11 mouse cellular contexts compared by ENCODE assay signal in the genomic region with DNA sequence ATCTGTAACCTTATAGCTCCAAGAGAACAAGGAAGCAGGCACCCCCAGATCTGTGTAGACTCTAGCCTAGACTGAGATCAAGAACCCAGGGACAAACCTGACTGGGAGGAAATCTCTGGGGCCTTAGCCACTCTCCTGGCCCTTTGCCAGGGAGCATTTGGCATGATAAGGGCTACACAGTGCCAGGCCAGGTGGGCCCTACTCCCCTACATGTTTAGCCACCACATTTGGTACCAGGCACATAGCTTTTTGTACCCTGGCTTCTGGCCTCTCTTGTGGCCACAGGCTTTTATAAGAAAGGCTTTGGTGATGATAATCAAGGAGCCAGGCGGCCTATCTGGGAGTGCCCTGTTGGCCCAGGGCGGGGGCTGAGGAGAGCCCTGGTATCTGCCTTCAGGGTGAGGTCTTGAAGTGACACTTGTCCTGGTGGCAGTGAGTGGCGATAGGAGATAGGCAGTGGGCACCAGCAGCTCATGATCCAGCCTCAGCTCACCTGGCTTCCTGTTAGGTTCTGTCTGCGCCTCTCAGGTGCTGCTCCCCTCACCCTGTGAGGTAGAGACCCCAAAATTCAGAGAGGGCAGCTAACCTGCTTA. TPM values are rescaled to one million over a fixed set of nuclear protein-coding genes. Genes with fewer than 3 reads are reported as not detected.
A peak's percentile ranks its signal among the peaks of the same experiment; 100 is the strongest.
DNase-seq lines count a peak whose midpoint lies in the region; ATAC-seq lines count a peak whose summit lies in the region.
"Had no signal": no experiment of that assay in that cellular context is flagged by ENCODE, and none has a peak within 500 bp of the region (broad histone marks: within the 10 kb centered on the region; RNA-seq: fewer than 3 reads in every experiment).

No protein-coding gene starts in this region.

- H3K4me3 ChIP-seq in midbrain, embryonic 10.5 days = no peak overlapping the region
- H3K4me3 ChIP-seq in midbrain, embryonic 16.5 days (ENCODE audit: low read depth, low read length) = no peak overlapping the region
- no peak overlapping the region for H3K4me3 ChIP-seq in limb, embryonic 11.5 days (ENCODE audit: low read depth, low read length)
- H3K4me3 ChIP-seq in stomach, embryonic 15.5 days (replicated peaks) = no peak overlapping the region
- H3K4me3 ChIP-seq: hindbrain, embryonic 15.5 days had no signal

- H3K4me1 ChIP-seq in midbrain, embryonic 10.5 days = peaks cover 64% of the 10 kb centered on the region
- peaks cover 6% of the 10 kb centered on the region for H3K4me1 ChIP-seq in midbrain, embryonic 16.5 days (ENCODE audit: control insufficient read depth, insufficient read depth, low read length)
- H3K4me1 ChIP-seq in limb, embryonic 11.5 days (ENCODE audit: control insufficient read depth, insufficient read depth, low read length) = peaks cover 19% of the 10 kb centered on the region
- H3K4me1 ChIP-seq in stomach, embryonic 15.5 days = peaks cover 58% of the 10 kb centered on the region

- no peak overlapping the region for H3K4me2 ChIP-seq in midbrain, embryonic 16.5 days (ENCODE audit: low read length)
- no peak overlapping the region for H3K4me2 ChIP-seq in limb, embryonic 11.5 days (ENCODE audit: low read depth, severe bottlenecking)
- no peak overlapping the region for H3K4me2 ChIP-seq in stomach, embryonic 15.5 days
- H3K4me2 ChIP-seq: hindbrain, embryonic 15.5 days had no signal

- no peaks in the 10 kb centered on the region for H3K27me3 ChIP-seq in midbrain, embryonic 10.5 days (ENCODE audit: low read depth, poor library complexity, severe bottlenecking)
- no peaks in the 10 kb centered on the region for H3K27me3 ChIP-seq in midbrain, embryonic 16.5 days (ENCODE audit: control insufficient read depth, insufficient read depth, low read depth, low read length)
- H3K27me3 ChIP-seq in limb, embryonic 11.5 days (ENCODE audit: control insufficient read depth, insufficient read depth, low read length) = no peaks in the 10 kb centered on the region
- no peaks in the 10 kb centered on the region for H3K27me3 ChIP-seq in stomach, embryonic 15.5 days (replicated peaks)
- H3K27me3 ChIP-seq: hindbrain, embryonic 15.5 days had no signal

- 85% methylated on average over 4 of the region's 4 CpGs for WGBS in midbrain, embryonic 10.5 days
- 86% methylated on average over 4 of the region's 4 CpGs for WGBS in midbrain, embryonic 16.5 days
- 78% methylated on average over 4 of the region's 4 CpGs for WGBS in limb, embryonic 11.5 days
- WGBS in stomach, embryonic 15.5 days = 84% methylated on average over 4 of the region's 4 CpGs

- no peaks in the 10 kb centered on the region for H3K9me3 ChIP-seq in midbrain, embryonic 10.5 days (replicated peaks)
- no peaks in the 10 kb centered on the region for H3K9me3 ChIP-seq in midbrain, embryonic 16.5 days (replicated peaks; ENCODE audit: control insufficient read depth, low read length, poor library complexity, severe bottlenecking)
- H3K9me3 ChIP-seq in limb, embryonic 11.5 days (ENCODE audit: control insufficient read depth, low read length) = no peaks in the 10 kb centered on the region
- no peaks in the 10 kb centered on the region for H3K9me3 ChIP-seq in stomach, embryonic 15.5 days
- H3K9me3 ChIP-seq: hindbrain, embryonic 15.5 days had no signal

- no peaks in the 10 kb centered on the region for H3K36me3 ChIP-seq in midbrain, embryonic 10.5 days
- H3K36me3 ChIP-seq in midbrain, embryonic 16.5 days (ENCODE audit: control insufficient read depth, insufficient read depth, low read length) = no peaks in the 10 kb centered on the region
- no peaks in the 10 kb centered on the region for H3K36me3 ChIP-seq in limb, embryonic 11.5 days (ENCODE audit: control insufficient read depth, insufficient read depth, low read length)
- no peaks in the 10 kb centered on the region for H3K36me3 ChIP-seq in stomach, embryonic 15.5 days
- H3K36me3 ChIP-seq: hindbrain, embryonic 15.5 days had no signal

- no peak overlapping the region for H3K9ac ChIP-seq in midbrain, embryonic 16.5 days (ENCODE audit: low read depth, low read length)
- 0 out of 2 replicates have a peak overlapping the region, but pooled peaks have one; percentile 27 for H3K9ac ChIP-seq in limb, embryonic 11.5 days (ENCODE audit: low read length)
- H3K9ac ChIP-seq in stomach, embryonic 15.5 days = 0 out of 2 replicates have a peak overlapping the region, but pooled peaks have one; percentile 7
- H3K9ac ChIP-seq: hindbrain, embryonic 15.5 days had no signal

- no peak for ATAC-seq in midbrain, embryonic 16.5 days
- ATAC-seq in limb, embryonic 11.5 days (ENCODE audit: insufficient number of reproducible peaks, low FRiP score, low TSS enrichment, low read depth) = no peak
- ATAC-seq in stomach, embryonic 15.5 days (ENCODE audit: insufficient read depth, low FRiP score, low read depth) = peak; percentile 71; the same call in 1 of the 2 replicates

- peak; percentile 60 to 66 for DNase-seq in cerebellum, postnatal 14 days
- DNase-seq in cerebellum, adult 9-10 months = no peak
- DNase-seq in midbrain, embryonic 10.5 days (ENCODE audit: low spot score) = no peak
- no peak for DNase-seq in limb, embryonic 11.5 days (ENCODE audit: low spot score)
- DNase-seq in T-cell, adult 2 months (ENCODE audit: low spot score) = no peak
- no peak for DNase-seq in embryo, embryonic 10 days (ENCODE audit: low spot score)
- DNase-seq: embryo, embryonic 11 days; right cerebral cortex, postnatal 4 days had no signal

- H3K27ac ChIP-seq in midbrain, embryonic 10.5 days (replicated peaks) = peak overlapping the region; percentile 53; the same call in 1 of the 2 replicates
- no peak overlapping the region for H3K27ac ChIP-seq in midbrain, embryonic 16.5 days (ENCODE audit: low read length)
- H3K27ac ChIP-seq in limb, embryonic 11.5 days (replicated peaks; ENCODE audit: low read depth, low read length) = no peak overlapping the region
- peak overlapping the region; percentile 75 for H3K27ac ChIP-seq in stomach, embryonic 15.5 days
- H3K27ac ChIP-seq: hindbrain, embryonic 15.5 days had no signal

RNA-seq across cellular contexts. Expression of a gene that starts 25.6 kb away (rescaled TPM):
- 8.3 and 8.6 TPM in 2 replicates for polyA plus RNA-seq in midbrain, embryonic 10.5 days (2016; fragmentation: Nextera tagmentation; extraction: Ambion mirVana)
- polyA plus RNA-seq in midbrain, embryonic 16.5 days (2015; fragmentation: Nextera tagmentation; extraction: Ambion mirVana) = 10.3 and 12.8 TPM in 2 replicates
- polyA plus RNA-seq in limb, embryonic 11.5 days (2014; fragmentation: Nextera tagmentation; extraction: Ambion mirVana) = 8.0 and 8.5 TPM in 2 replicates
- polyA plus RNA-seq in stomach, embryonic 15.5 days (2015; fragmentation: Nextera tagmentation; extraction: Ambion mirVana) = 8.8 and 9.3 TPM in 2 replicates

RNA-seq across cellular contexts. Expression of a gene that starts 41.8 kb away (rescaled TPM):
- 19.2 and 20.0 TPM in 2 replicates for polyA plus RNA-seq in midbrain, embryonic 10.5 days (2016; fragmentation: Nextera tagmentation; extraction: Ambion mirVana)
- 20.1 and 20.7 TPM in 2 replicates for polyA plus RNA-seq in midbrain, embryonic 16.5 days (2015; fragmentation: Nextera tagmentation; extraction: Ambion mirVana)
- polyA plus RNA-seq in limb, embryonic 11.5 days (2014; fragmentation: Nextera tagmentation; extraction: Ambion mirVana) = 17.4 TPM in 2 replicates
- 18.6 and 24.2 TPM in 2 replicates for polyA plus RNA-seq in stomach, embryonic 15.5 days (2015; fragmentation: Nextera tagmentation; extraction: Ambion mirVana)

Comparison
In these comparisons a context has a peak if more than half of its experiments do, and no peak if none do; other contexts are left out.
1. DNase-seq: peak in cerebellum, postnatal 14 days (2 of 2); none in cerebellum, adult 9-10 months (single experiment), midbrain, embryonic 10.5 days (single experiment), limb, embryonic 11.5 days (single experiment), T-cell, adult 2 months (single experiment) and embryo, embryonic 10 days (single experiment).
2. H3K27ac ChIP-seq: peak in midbrain, embryonic 10.5 days (single experiment) and stomach, embryonic 15.5 days (single experiment); none in midbrain, embryonic 16.5 days (single experiment) and limb, embryonic 11.5 days (single experiment).